Mouse (Mus musculus) liver, embryonic 15.5 days (tissue): ENCODE results near the gene Polr1e. TPM values are rescaled to one million over a fixed set of nuclear protein-coding genes. Genes with fewer than 3 reads are reported as not detected.

Source experiments
- ATAC-seq: fragments of 200-750 bp; cut with Nextera tagmentation; 2 replicates; pipeline ENCODE4 v1.8.0; 2017; ENCODE audit warnings: moderate number of reproducible peaks, mild to moderate bottlenecking, moderate library complexity; ENCODE audit not compliant: insufficient read depth
- H3K27ac ChIP-seq: fragments of 300-500 bp; sonication (generic); replicated peaks from 2 replicates; pipeline ENCODE4 v1.5.1; 2015; ENCODE audit warnings: mild to moderate bottlenecking, inconsistent platforms
- H3K27me3 ChIP-seq: fragments of 300-500 bp; sonication (generic); 2 replicates; pipeline ENCODE4 v1.6.1; 2015; ENCODE audit warnings: mild to moderate bottlenecking, inconsistent platforms
- H3K36me3 ChIP-seq: fragments of 300-500 bp; sonication (generic); replicated peaks from 2 replicates; pipeline ENCODE4 v1.6.1; 2015; ENCODE audit warnings: moderate library complexity, mild to moderate bottlenecking, inconsistent platforms
- H3K4me1 ChIP-seq: fragments of 300-500 bp; sonication (generic); replicated peaks from 2 replicates; pipeline ENCODE4 v1.6.1; 2015; ENCODE audit warnings: inconsistent platforms
- H3K4me2 ChIP-seq: fragments of 300-500 bp; sonication (generic); 2 replicates; pipeline ENCODE4 v1.6.1; 2015; ENCODE audit warnings: moderate library complexity, mild to moderate bottlenecking, inconsistent platforms
- H3K4me3 ChIP-seq: fragments of 300-500 bp; sonication (generic); replicated peaks from 2 replicates; pipeline ENCODE4 v1.5.1; 2015; ENCODE audit warnings: mild to moderate bottlenecking, inconsistent platforms
- H3K9ac ChIP-seq: fragments of 300-500 bp; sonication (generic); 2 replicates; pipeline ENCODE4 v1.6.1; 2015; ENCODE audit warnings: moderate library complexity, mild to moderate bottlenecking, inconsistent platforms
- H3K9me3 ChIP-seq: fragments of 300-500 bp; sonication (generic); replicated peaks from 2 replicates; pipeline ENCODE4 v1.6.1; 2016; ENCODE audit warnings: inconsistent platforms
- WGBS: fragments of 180-500 bp; shearing (Covaris S2); methylation state at CpG from one replicate; pipeline ENCODE4 v1.1.7; 2015; ENCODE audit warnings: mixed read lengths; ENCODE audit not compliant: insufficient replicate concordance; 5-methylcytosine and 5-hydroxymethylcytosine counted together
- polyA plus RNA-seq: library from polyadenylated mRNA; unstranded; fragments of >200 nt; fragmentation: Nextera tagmentation; extraction: Ambion mirVana; gene quantifications from 2 replicates; pipeline ENCODE4 v1.2.1, GENCODE M21; 2015

Polr1e gene
- polyA plus RNA-seq, 1 experiment from 2014 or later = 15.6 TPM

DNA sequence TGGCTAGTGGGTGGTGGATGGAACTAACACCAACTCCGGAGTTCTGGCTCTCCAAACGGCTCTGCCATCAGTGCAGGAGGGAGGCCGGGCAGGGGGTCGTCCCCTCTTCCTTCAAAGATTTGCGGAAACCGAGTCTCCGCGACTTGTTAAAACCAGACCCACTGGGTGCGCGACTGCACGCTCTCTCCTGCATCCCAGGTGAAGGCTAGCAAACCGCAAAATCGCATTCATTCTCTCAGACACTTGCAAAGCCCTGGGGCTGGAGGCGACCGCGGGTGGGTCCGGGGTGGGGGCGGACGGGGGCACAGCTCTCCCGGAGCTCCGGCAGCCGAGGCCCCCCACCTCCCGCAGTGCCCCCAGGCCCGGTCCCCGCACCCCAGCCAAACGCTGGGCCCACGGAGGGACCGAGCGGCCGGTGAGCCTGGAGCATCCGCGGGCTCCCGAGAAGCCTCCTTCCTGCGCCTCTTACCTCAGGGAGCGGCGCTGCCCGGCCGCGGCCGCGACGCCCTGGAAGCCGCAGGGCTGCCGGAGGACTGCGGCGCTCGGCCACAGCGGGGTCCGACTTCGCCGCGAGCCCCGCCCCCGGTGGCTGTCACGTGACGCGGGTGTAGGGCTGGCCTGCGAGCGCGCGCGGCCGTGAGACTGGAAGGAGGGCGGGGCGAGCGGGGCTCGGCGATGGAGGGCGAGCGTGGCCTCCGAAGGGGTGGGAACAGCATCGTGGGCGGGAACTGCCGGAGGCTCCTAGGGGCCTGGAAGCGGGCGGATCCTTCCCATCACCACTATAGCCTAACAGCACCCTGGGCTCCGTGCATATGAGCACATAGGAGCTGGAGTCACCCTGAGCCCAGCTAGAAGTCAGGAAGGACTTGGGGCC is 65.9 kb downstream of the Polr1e start, which contains the start of gene Fbxo10:
TSS of gene Fbxo10 (minus strand) at position 584 of the 874 bp plus-strand sequence.
- no peaks in the 10 kb centered on the region for H3K9me3 ChIP-seq
- WGBS = under 1% methylated on average over 77 of the region's 77 CpGs
- peak within 1 kb of the TSS; percentile 80 for H3K27ac ChIP-seq
- H3K4me2 ChIP-seq = peak within 1 kb of the TSS; percentile 100
- H3K4me1 ChIP-seq = peaks cover 60% of the 10 kb centered on the region
- H3K27me3 ChIP-seq = no peaks in the 10 kb centered on the region
- peak; percentile 96 for ATAC-seq
- peak within 1 kb of the TSS; percentile 98 for H3K9ac ChIP-seq
- no peaks in the 10 kb centered on the region for H3K36me3 ChIP-seq
- peak within 1 kb of the TSS; percentile 93 for H3K4me3 ChIP-seq

DNA sequence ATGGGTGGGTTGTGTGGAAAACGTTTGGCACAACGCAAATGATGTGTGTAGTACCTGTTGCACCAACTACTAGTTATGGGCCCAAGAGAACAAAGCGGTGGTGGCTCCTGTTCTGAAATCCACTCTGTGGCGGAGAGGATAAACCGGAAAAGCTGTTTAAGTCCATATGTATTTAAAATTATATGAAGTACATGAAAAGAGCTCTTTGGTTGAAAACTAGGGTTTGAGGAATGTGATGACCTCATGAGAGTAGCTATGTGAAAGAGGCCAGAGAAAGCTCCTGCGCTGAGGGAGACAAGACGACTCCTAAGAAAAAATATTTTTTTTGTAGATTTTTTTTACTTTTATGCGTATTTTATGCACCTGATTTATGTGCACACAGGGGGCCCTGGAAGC is 66.5 kb downstream of the Polr1e start:
- no peaks in the 10 kb centered on the region for H3K36me3 ChIP-seq
- no peaks in the 10 kb centered on the region for H3K9me3 ChIP-seq
- H3K4me3 ChIP-seq = peak overlapping the region; percentile 93
- 0 out of 2 replicates have a peak overlapping the region, but pooled peaks have one; percentile 31 for H3K9ac ChIP-seq
- ATAC-seq = no peak
- 48% methylated on average over 8 of the region's 8 CpGs for WGBS
- peaks cover 60% of the 10 kb centered on the region for H3K4me1 ChIP-seq
- H3K4me2 ChIP-seq = peak overlapping the region; percentile 100
- H3K27ac ChIP-seq = peak overlapping the region; percentile 70
- H3K27me3 ChIP-seq = no peaks in the 10 kb centered on the region

Other genes with a start within 250 kb of the Polr1e start
- gene Grhpr, start 37.2 kb upstream of the Polr1e start, polyA plus RNA-seq = 125 and 146 TPM in 2 replicates
- 5.8 and 5.9 TPM in 2 replicates for gene Zbtb5, start 6.2 kb upstream of the Polr1e start, polyA plus RNA-seq
- 4.0 and 4.5 TPM in 2 replicates for gene Fbxo10, start 66.0 kb downstream of the Polr1e start, polyA plus RNA-seq
- 115 and 126 TPM in 2 replicates for gene Tomm5, start 89.5 kb downstream of the Polr1e start, polyA plus RNA-seq
- 0.13 and 0.25 TPM in 2 replicates for gene Frmpd1, start 166.3 kb downstream of the Polr1e start, polyA plus RNA-seq